Mouse (Mus musculus) stomach, postnatal 0 days (tissue): Measurements from ENCODE around the gene Cbx2.

Experiments used
- CTCF ChIP-seq: IDR thresholded peaks from 2 replicates; pipeline ENCODE4 v1.5.1; 2016; ENCODE audit warnings: antibody characterized with exemption, low read depth, mild to moderate bottlenecking, moderate library complexity
- EP300 ChIP-seq: optimal IDR thresholded peaks from 2 replicates; pipeline ENCODE3; 2016; ENCODE audit warnings: antibody characterized with exemption

- no peak for TF ChIP-seq CTCF
- no peak for TF ChIP-seq EP300
Observed at GRCm38 (mm10) chr11:119041750-119042465, 19.1 kb downstream of the Cbx2 start.
